Mouse (Mus musculus) left cerebral cortex, postnatal 10 days (tissue): ENCODE data around the gene Gm9048. TPM values are rescaled to one million over a fixed set of nuclear protein-coding genes. Genes with fewer than 3 reads are reported as not detected.
"Not testable (repeated sequence)": the region's sequence is repeated elsewhere in the genome, so short reads cannot be mapped to it uniquely, and the experiment has no call there.

Experiments
- DNase-seq, 2 experiments: peaks; one replicate each; pipeline ENCODE4 v3.0.0; 2021 to 2022; ENCODE audit warnings: low spot score in 2 of 2, mixed read lengths in 1 of 2; ENCODE audit errors: extremely low spot score in 1 of 2
- intact Hi-C: fragments of 180-260 bp; cut with DNase I; formaldehyde crosslinking; loops from one replicate; pipeline ENCODE4 v1.15.1; 2025
- total RNA-seq, 2 experiments: library from RNA; stranded (reverse); gene quantifications; 2 replicates each; pipeline ENCODE4 v1.2.3; 2021

Gm9048 gene
- total RNA-seq: under 1 TPM in 1 of 2 experiments, not detected in 1; 0.18 TPM

DNA sequence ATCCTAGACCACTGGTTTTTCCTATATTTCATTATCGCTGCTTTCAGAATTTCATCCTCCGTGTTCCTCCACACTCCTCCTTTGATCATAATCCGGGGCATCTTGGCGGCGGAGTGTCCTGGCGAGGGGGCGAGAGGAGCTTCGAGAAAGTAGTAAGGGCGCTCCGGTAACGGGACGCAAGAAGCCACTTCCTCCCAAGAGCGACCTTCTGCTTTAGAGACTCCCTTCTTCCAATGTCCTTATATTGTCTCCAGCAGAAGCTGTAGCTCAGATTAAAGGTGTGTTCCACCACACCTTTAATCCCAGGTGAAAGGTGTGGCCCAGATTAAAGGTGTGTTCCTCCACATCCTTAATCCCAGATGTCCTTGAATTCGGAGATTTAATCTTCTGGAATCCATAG is at the start of gene Gm9048:
Gm9048 (minus strand) TSS at position 101 of the 400 bp plus-strand sequence.
- not testable (repeated sequence) for DNase-seq

DNA sequence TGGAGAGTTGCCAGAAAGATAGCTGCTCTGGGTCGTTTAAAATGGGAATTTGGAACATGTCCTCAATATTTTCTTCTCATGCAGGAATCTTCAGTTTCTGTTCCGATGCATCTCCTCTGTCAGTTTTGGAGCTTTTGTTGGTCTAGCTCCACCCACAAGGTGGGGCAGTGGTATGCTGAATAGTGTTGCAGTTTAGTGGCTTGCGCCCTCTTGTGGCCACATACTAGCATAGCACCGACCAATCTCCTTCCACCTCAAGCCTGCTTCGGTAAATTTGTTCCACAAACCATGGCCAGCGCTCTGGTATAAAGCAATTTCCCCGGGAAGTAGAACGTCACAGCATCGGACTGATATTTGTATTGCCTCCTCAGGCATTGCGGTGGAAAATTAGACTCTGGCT is 22.0 kb upstream of the Gm9048 start:
- peak; percentile 85 to 87 for DNase-seq
- intact Hi-C loops: no loop called here

More for the DNA sequence above, at the start of gene Gm9048:
- intact Hi-C loops: not testable (repeated sequence)

DNA sequence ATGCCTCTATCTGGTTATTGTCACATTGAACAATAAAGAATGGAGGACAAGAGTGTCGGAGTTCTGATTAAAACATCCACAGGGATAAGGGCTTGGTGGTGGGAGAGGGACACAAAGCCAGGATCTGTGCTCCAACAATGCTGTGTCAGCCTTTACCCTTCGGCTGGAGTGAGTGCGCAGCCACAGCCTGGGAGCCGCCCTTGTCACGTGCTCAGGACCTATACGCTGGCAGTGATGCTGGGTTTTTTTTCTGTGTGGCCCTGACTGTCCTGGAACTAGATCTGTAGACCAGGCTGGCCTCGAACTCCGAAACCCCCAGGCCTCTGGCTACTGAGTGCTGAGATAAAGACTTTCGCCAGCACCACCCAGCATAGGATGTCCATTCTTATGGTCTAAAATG is 21.0 kb upstream of the Gm9048 start:
- intact Hi-C loops: no loop called here

DNA sequence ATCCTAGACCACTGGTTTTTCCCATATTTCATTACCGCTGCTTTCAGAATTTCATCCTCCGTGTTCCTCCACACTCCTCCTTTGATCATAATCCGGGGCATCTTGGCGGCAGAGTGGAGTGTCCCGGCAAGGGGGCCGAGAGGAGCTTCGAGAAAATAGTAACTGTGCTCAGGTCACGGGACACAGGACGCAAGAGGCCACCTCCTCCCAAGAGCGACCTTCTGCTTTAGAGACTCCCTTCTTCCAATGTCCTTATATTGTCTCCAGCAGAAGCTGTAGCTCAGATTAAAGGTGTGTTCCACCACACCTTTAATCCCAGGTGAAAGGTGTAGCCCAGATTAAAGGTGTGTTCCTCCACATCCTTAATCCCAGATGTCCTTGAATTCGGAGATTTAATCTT is 5.5 kb upstream of the Gm9048 start, which contains the start of gene Gm9049:
Gm9049 (minus strand) TSS at position 101 of the 400 bp plus-strand sequence.
- DNase-seq, intact Hi-C loops: not testable (repeated sequence)

More for the DNA sequence above, 21.0 kb upstream of the Gm9048 start:
- no peak for DNase-seq

DNA sequence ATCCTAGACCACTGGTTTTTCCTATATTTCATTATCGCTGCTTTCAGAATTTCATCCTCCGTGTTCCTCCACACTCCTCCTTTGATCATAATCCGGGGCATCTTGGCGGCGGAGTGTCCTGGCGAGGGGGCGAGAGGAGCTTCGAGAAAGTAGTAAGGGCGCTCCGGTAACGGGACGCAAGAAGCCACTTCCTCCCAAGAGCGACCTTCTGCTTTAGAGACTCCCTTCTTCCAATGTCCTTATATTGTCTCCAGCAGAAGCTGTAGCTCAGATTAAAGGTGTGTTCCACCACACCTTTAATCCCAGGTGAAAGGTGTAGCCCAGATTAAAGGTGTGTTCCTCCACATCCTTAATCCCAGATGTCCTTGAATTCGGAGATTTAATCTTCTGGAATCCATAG is 5.3 kb downstream of the Gm9048 start, which contains the start of gene Gm9046:
Gm9046 (minus strand) TSS at position 101 of the 400 bp plus-strand sequence.
- DNase-seq, intact Hi-C loops: not testable (repeated sequence)

DNA sequence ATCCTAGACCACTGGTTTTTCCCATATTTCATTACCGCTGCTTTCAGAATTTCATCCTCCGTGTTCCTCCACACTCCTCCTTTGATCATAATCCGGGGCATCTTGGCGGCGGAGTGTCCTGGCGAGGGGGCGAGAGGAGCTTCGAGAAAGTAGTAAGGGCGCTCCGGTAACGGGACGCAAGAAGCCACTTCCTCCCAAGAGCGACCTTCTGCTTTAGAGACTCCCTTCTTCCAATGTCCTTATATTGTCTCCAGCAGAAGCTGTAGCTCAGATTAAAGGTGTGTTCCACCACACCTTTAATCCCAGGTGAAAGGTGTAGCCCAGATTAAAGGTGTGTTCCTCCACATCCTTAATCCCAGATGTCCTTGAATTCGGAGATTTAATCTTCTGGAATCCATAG is 10.7 kb downstream of the Gm9048 start, which contains the start of gene Gm9045:
Gm9045 (minus strand) TSS at position 101 of the 400 bp plus-strand sequence.
- intact Hi-C loops, DNase-seq: not testable (repeated sequence)

DNA sequence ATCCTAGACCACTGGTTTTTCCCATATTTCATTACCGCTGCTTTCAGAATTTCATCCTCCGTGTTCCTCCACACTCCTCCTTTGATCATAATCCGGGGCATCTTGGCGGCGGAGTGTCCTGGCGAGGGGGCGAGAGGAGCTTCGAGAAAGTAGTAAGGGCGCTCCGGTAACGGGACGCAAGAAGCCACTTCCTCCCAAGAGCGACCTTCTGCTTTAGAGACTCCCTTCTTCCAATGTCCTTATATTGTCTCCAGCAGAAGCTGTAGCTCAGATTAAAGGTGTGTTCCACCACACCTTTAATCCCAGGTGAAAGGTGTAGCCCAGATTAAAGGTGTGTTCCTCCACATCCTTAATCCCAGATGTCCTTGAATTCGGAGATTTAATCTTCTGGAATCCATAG is 16.2 kb downstream of the Gm9048 start, which contains the start of gene Gm9044:
Gm9044 (minus strand) TSS at position 101 of the 400 bp plus-strand sequence.
- DNase-seq, intact Hi-C loops: not testable (repeated sequence)

DNA sequence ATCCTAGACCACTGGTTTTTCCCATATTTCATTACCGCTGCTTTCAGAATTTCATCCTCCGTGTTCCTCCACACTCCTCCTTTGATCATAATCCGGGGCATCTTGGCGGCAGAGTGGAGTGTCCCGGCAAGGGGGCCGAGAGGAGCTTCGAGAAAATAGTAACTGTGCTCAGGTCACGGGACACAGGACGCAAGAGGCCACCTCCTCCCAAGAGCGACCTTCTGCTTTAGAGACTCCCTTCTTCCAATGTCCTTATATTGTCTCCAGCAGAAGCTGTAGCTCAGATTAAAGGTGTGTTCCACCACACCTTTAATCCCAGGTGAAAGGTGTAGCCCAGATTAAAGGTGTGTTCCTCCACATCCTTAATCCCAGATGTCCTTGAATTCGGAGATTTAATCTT is 21.6 kb downstream of the Gm9048 start, which contains the start of gene Gm9040:
Gm9040 (minus strand) TSS at position 101 of the 400 bp plus-strand sequence.
- DNase-seq, intact Hi-C loops: not testable (repeated sequence)

DNA sequence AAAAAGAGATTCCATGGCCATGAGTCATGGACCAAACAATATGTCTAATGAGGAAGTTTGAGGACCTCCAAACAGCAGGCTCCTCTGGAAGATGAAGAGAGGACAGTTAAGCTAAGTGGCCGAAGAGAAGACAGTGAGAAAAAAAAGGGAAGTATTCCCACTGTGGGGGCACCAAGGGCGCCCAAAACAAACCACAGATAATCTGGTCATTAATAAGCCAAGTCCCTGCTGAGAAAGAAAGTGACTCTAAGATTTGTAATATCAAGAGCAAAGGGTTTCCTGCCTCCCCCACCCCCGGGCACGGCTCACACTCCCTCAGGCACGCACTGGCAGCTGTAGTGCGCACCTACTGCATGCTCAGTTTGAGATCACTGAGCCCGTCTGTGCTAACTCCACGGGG is 29.5 kb downstream of the Gm9048 start:
- no peak for DNase-seq
- intact Hi-C loops: no loop called here

DNA sequence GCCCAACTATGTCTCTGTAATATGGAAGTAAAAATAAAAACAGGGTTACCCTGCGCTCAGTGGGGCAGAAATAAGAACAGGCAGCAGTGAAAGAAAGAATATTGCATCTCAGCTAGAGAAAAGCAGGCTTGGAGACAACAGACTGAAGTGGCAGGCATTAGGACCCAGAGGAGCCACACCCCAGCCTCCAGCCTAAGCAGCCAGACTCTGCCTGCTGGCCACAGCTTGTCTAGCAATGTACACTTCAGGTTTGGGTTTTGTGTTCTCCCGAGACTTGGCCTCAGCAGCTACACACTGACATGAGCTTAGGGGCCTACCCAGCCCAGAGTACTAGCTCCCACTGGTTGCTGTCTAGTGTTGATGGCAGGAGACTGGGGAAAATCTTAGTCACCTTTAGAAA is 46.3 kb downstream of the Gm9048 start:
- intact Hi-C loops, DNase-seq: not testable (repeated sequence)

Other genes starting within 250 kb of the Gm9048 start
- 10 to 100 TPM; 10.3 to 10.9 TPM for gene Mdm1, start 206.9 kb downstream of the Gm9048 start, total RNA-seq
- not detected for gene Il22, start 143.7 kb downstream of the Gm9048 start, total RNA-seq
- under 1 TPM; 0.71 to 0.84 TPM for gene Gm32717, start 107.9 kb downstream of the Gm9048 start, total RNA-seq
- gene Gm32802, start 90.0 kb downstream of the Gm9048 start, total RNA-seq: under 1 TPM; 0.71 to 0.84 TPM
- gene Iltifb, start 53.6 kb downstream of the Gm9048 start, total RNA-seq: under 1 TPM in 1 of 2 experiments, not detected in 1; 0.51 TPM
- not detected for gene Gm9040, start 21.7 kb downstream of the Gm9048 start, total RNA-seq
- gene Gm9044, start 16.3 kb downstream of the Gm9048 start, total RNA-seq: not detected
- gene Gm9045, start 10.8 kb downstream of the Gm9048 start, total RNA-seq: not detected
- not detected for gene Gm9046, start 5.4 kb downstream of the Gm9048 start, total RNA-seq
- not detected for gene Gm9049, start 5.4 kb upstream of the Gm9048 start, total RNA-seq
- gene Ifng, start 92.4 kb upstream of the Gm9048 start, total RNA-seq: not detected